Mouse (Mus musculus) kidney, adult 2 months (tissue): ENCODE data around the gene Rpusd3.

Experiments
- CTCF ChIP-seq: fragments of 200-500 bp; conservative IDR thresholded peaks from 2 replicates; pipeline ENCODE4 v1.5.1; 2011; ENCODE audit warnings: low read depth, mild to moderate bottlenecking, control low read depth, low read length, moderate library complexity, mixed read lengths; ENCODE audit not compliant: insufficient read depth, insufficient read length
- POLR2A ChIP-seq: fragments of 200-500 bp; IDR thresholded peaks from one replicate; pipeline ENCODE4 v1.6.1; 2011; ENCODE audit warnings: low read depth, low read length, control low read depth

- no peak for TF ChIP-seq CTCF
- TF ChIP-seq POLR2A: no peak
These were observed 15.6 kb upstream of the Rpusd3 start for GRCm38 (mm10) chr6:113434691-113435090.
